Mouse (Mus musculus): ENCODE measurements around the gene Ntn3.

Ntn3 gene

GRCm38 (mm10) chr17:24209043-24209915 is at the start of gene Ntn3:
Gene Ntn3 (minus strand): TSS chr17:24209531.
- peak; percentile 32 for DNase-seq

GRCm38 (mm10) chr17:24258981-24259380 is 49.6 kb upstream of the Ntn3 start:
- DNase-seq, result no peak

GRCm38 (mm10) chr17:24252329-24252728 is 43.0 kb upstream of the Ntn3 start:
- no peak for DNase-seq

GRCm38 (mm10) chr17:24251320-24252069 is 42.2 kb upstream of the Ntn3 start, which contains the start of gene Ccnf:
Gene Ccnf (minus strand): TSS chr17:24251484.
- DNase-seq, result peak; percentile 93

GRCm38 (mm10) chr17:24250988-24251319 is 41.6 kb upstream of the Ntn3 start:
- no peak for DNase-seq

- DNase-seq, result no peak
Observed at GRCm38 (mm10) chr17:24248641-24249040, 39.3 kb upstream of the Ntn3 start.

GRCm38 (mm10) chr17:24244061-24244460 is 34.7 kb upstream of the Ntn3 start:
- no peak for DNase-seq

- DNase-seq, result peak; percentile 47
Observed at GRCm38 (mm10) chr17:24243311-24243969, 34.1 kb upstream of the Ntn3 start.

- DNase-seq, result no peak
Observed at GRCm38 (mm10) chr17:24236921-24237320, 27.6 kb upstream of the Ntn3 start.

- no peak for DNase-seq
Observed at GRCm38 (mm10) chr17:24236479-24236878, 27.1 kb upstream of the Ntn3 start.

- no peak for DNase-seq
Observed at GRCm38 (mm10) chr17:24227941-24228340, 18.6 kb upstream of the Ntn3 start.

GRCm38 (mm10) chr17:24226721-24227120 is 17.4 kb upstream of the Ntn3 start:
- no peak for DNase-seq

GRCm38 (mm10) chr17:24225851-24226250 is 16.5 kb upstream of the Ntn3 start:
- DNase-seq, result no peak

GRCm38 (mm10) chr17:24224741-24225140 is 15.4 kb upstream of the Ntn3 start:
- no peak for DNase-seq

GRCm38 (mm10) chr17:24223513-24223912 is 14.2 kb upstream of the Ntn3 start:
- no peak for DNase-seq

- DNase-seq, result no peak
Observed at GRCm38 (mm10) chr17:24222653-24223052, 13.3 kb upstream of the Ntn3 start.

- peak; percentile 98 for DNase-seq
Observed at GRCm38 (mm10) chr17:24220435-24221411, 11.4 kb upstream of the Ntn3 start, which contains the start of gene Tedc2. Gene Tedc2 (minus strand): TSS chr17:24220851.

GRCm38 (mm10) chr17:24216836-24217235 is 7.5 kb upstream of the Ntn3 start:
- no peak for DNase-seq

- no peak for DNase-seq
Observed at GRCm38 (mm10) chr17:24213186-24213585, 3.9 kb upstream of the Ntn3 start.

GRCm38 (mm10) chr17:24212441-24213018 is 3.2 kb upstream of the Ntn3 start:
- DNase-seq, result no peak

- peak; percentile 52 for DNase-seq
Observed at GRCm38 (mm10) chr17:24211631-24212440, 2.5 kb upstream of the Ntn3 start.
